Mouse (Mus musculus) neutrophil, adult 5-6 weeks (primary cell): ENCODE measurements around the gene Nlrx1. TPM values are rescaled to one million over a fixed set of nuclear protein-coding genes. Genes with fewer than 3 reads are reported as not detected.
A peak's percentile ranks its signal among the peaks of the same experiment; 100 is the strongest.

Source experiments
- ATAC-seq: fragments of 151-379, 151-347 bp; 2 replicates; pipeline ENCODE4 v1.8.0; 2017; ENCODE audit warnings: mild to moderate bottlenecking, moderate TSS enrichment; ENCODE audit not compliant: insufficient number of reproducible peaks, poor library complexity, low FRiP score, severe bottlenecking; ENCODE audit errors: extremely low read depth
- total RNA-seq: library from RNA; stranded (forward); fragments of 200-1000 nt; gene quantifications from 2 replicates; pipeline ENCODE4 v1.2.3, GENCODE M21; 2017

The Nlrx1 gene
- total RNA-seq, 1 experiment from 2014 or later, result 12.6 TPM

GRCm38 (mm10) chr9:44240399-44240798 is 28.0 kb downstream of the Nlrx1 start, which contains the start of gene Ccdc153:
Ccdc153 (plus strand) TSS chr9:44240676.
- ATAC-seq, result no peak

- peak; percentile 43; the same call in 1 of the 2 replicates for ATAC-seq
Measured at GRCm38 (mm10) chr9:44239447-44239846, 29.0 kb downstream of the Nlrx1 start.

- ATAC-seq, result no peak
Measured at GRCm38 (mm10) chr9:44238501-44239190, 29.8 kb downstream of the Nlrx1 start.

- ATAC-seq, result no peak
Measured at GRCm38 (mm10) chr9:44237128-44237527, 31.3 kb downstream of the Nlrx1 start.

- ATAC-seq, result no peak
Measured at GRCm38 (mm10) chr9:44236601-44237000, 31.8 kb downstream of the Nlrx1 start.

- ATAC-seq, result 0 out of 2 replicates have a peak, but pooled peaks have one; percentile 14
Measured at GRCm38 (mm10) chr9:44234479-44235427, 33.6 kb downstream of the Nlrx1 start.

GRCm38 (mm10) chr9:44233802-44234478 is 34.5 kb downstream of the Nlrx1 start, which contains the start of gene Cbl:
Cbl (minus strand) TSS chr9:44234049.
- ATAC-seq, result peak; percentile 92

GRCm38 (mm10) chr9:44233021-44233801 is 35.2 kb downstream of the Nlrx1 start:
- no peak for ATAC-seq

- no peak for ATAC-seq
Measured at GRCm38 (mm10) chr9:44231609-44232008, 36.8 kb downstream of the Nlrx1 start.

- no peak for ATAC-seq
Measured at GRCm38 (mm10) chr9:44225993-44226392, 42.4 kb downstream of the Nlrx1 start.

- ATAC-seq, result peak; percentile 63; the same call in 1 of the 2 replicates
Measured at GRCm38 (mm10) chr9:44213538-44213937, 54.9 kb downstream of the Nlrx1 start.

- ATAC-seq, result no peak
Measured at GRCm38 (mm10) chr9:44212406-44212805, 56.0 kb downstream of the Nlrx1 start.

GRCm38 (mm10) chr9:44209416-44209815 is 59.0 kb downstream of the Nlrx1 start:
- ATAC-seq, result no peak

- no peak for ATAC-seq
Measured at GRCm38 (mm10) chr9:44207840-44208239, 60.6 kb downstream of the Nlrx1 start.

Other genes with a start within 250 kb of the Nlrx1 start
- 47.0 and 50.7 TPM in 2 replicates for gene Thy1, start 225.2 kb downstream of the Nlrx1 start, total RNA-seq
- 0.49 and 0.81 TPM in 2 replicates for gene Usp2, start 201.6 kb downstream of the Nlrx1 start, total RNA-seq
- gene Mfrp, start 166.9 kb downstream of the Nlrx1 start, total RNA-seq, result not detected in 2 replicates
- not detected in 2 replicates for gene C1qtnf5, start 161.4 kb downstream of the Nlrx1 start, total RNA-seq
- not detected in 2 replicates for gene Gm49380, start 155.1 kb downstream of the Nlrx1 start, total RNA-seq
- gene Rnf26, start 155.1 kb downstream of the Nlrx1 start, total RNA-seq, result 3.8 and 7.2 TPM in 2 replicates
- 2.1 and 2.7 TPM in 2 replicates for gene Mcam, start 134.1 kb downstream of the Nlrx1 start, total RNA-seq
- 89.2 and 92.0 TPM in 2 replicates for gene Cbl, start 34.5 kb downstream of the Nlrx1 start, total RNA-seq
- gene Ccdc153, start 27.9 kb downstream of the Nlrx1 start, total RNA-seq, result not detected in 2 replicates
- gene Pdzd3, start 17.1 kb downstream of the Nlrx1 start, total RNA-seq, result 1.0 and 1.6 TPM in 2 replicates
- 1.4 TPM in 1 of 2 replicates, not detected in the other for gene Abcg4, start 20.0 kb upstream of the Nlrx1 start, total RNA-seq
- gene Hinfp, start 37.1 kb upstream of the Nlrx1 start, total RNA-seq, result 32.0 and 46.7 TPM in 2 replicates
- gene C2cd2l, start 51.7 kb upstream of the Nlrx1 start, total RNA-seq, result 22.0 and 30.5 TPM in 2 replicates
- gene Dpagt1, start 57.4 kb upstream of the Nlrx1 start, total RNA-seq, result 4.4 and 7.1 TPM in 2 replicates
- 17.6 and 20.0 TPM in 2 replicates for gene H2afx, start 66.1 kb upstream of the Nlrx1 start, total RNA-seq
- gene Hmbs, start 75.6 kb upstream of the Nlrx1 start, total RNA-seq, result 3.3 and 11.4 TPM in 2 replicates
- 34.6 and 37.4 TPM in 2 replicates for gene Vps11, start 93.1 kb upstream of the Nlrx1 start, total RNA-seq
- 39.9 and 42.2 TPM in 2 replicates for gene Hyou1, start 110.9 kb upstream of the Nlrx1 start, total RNA-seq
- gene Slc37a4, start 128.3 kb upstream of the Nlrx1 start, total RNA-seq, result 15.4 and 21.5 TPM in 2 replicates
- 1,089 and 1,185 TPM in 2 replicates for gene Rps25, start 138.5 kb upstream of the Nlrx1 start, total RNA-seq
- gene Trappc4, start 139.0 kb upstream of the Nlrx1 start, total RNA-seq, result 31.8 and 32.8 TPM in 2 replicates
- 41.8 and 52.1 TPM in 2 replicates for gene Ccdc84, start 150.0 kb upstream of the Nlrx1 start, total RNA-seq
- gene Foxr1, start 172.5 kb upstream of the Nlrx1 start, total RNA-seq, result 0.37 TPM in 1 of 2 replicates, not detected in the other
- not detected in 2 replicates for gene Upk2, start 186.4 kb upstream of the Nlrx1 start, total RNA-seq
- 18.3 and 26.5 TPM in 2 replicates for gene Bcl9l, start 214.2 kb upstream of the Nlrx1 start, total RNA-seq